Mouse (Mus musculus): ENCODE measurements at regions not wholly inside any gene's neighbourhood (a gene's known extent, or its start where the extent isn't known, plus 50 kb on each side); places are given as distances from the start of the nearest gene placed in this dataset.
A peak's percentile ranks its signal among the peaks of the same experiment; 100 is the strongest.

DNA sequence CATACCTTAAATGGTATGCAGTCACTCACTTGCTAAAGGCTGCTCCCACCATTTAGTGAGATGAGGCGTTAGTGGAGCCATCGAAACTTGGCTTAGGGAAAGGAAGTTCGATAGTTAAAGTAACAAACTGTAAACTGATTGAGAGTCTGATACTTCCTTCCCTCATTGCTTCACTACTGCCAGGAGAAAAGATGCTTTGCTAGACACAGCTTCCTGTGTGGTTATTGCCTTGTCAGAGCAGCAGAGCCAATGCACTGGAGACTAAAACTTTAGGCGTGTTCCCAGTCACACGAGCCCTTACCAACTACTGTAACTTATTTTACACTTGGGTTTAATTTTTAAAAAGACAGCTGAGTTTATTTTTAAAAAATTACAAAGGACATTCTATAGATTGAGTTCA, 1324.8 kb upstream of the Sel1l start:
- no peak for TF ChIP-seq CTCF (IDR thresholded peaks at IDR 0.05; ENCODE audit: low read depth)
- no peak for ATAC-seq (replicated peaks; ENCODE audit: low FRiP score, low read depth)
- 72% methylated on average over 5 of the region's 5 CpGs for WGBS

DNA sequence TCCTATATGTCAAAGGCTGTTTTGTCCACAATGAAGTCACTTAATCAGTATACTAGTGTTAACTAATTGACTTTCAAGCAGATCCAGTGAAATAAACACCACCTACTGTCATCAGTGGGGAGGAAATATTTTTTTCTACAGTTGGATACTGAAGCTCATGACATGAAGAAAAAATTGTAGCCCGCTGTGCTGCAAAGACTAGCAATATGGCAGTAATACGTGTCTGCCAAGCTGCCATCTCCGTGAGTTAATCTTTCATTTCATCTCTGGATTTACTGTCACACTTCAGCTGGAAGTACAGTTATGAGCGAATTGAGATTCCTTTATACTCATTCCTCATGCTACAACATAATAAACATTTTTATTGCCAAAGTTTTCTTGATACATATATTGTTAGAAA, 1311.3 kb upstream of the Sel1l start:
- TF ChIP-seq CTCF (IDR thresholded peaks at IDR 0.05; ENCODE audit: low read depth) = no peak
- DNase-seq (ENCODE audit: low spot score) = no peak
- Histone ChIP-seq H3K36me3 (ENCODE audit: insufficient read depth, low read length) (no peaks in the 10 kb centered on the region), H3K27me3 (ENCODE audit: insufficient read depth, low read length) (no peaks in the 10 kb centered on the region), H3K27ac (no peak overlapping the region), H3K9ac (ENCODE audit: low read depth, low read length) (no peak overlapping the region), H3K4me1 (replicated peaks; ENCODE audit: insufficient read depth, low read length) (no peaks in the 10 kb centered on the region), H3K4me3 (replicated peaks; ENCODE audit: low read depth, low read length) (no peak overlapping the region), H3K4me2 (ENCODE audit: low read length) (no peak overlapping the region), H3K9me3 (replicated peaks; ENCODE audit: low read length) (no peaks in the 10 kb centered on the region)
- ATAC-seq (replicated peaks; ENCODE audit: low FRiP score, low read depth) = no peak
- 87% methylated on average over 4 of the region's 4 CpGs for WGBS

More for the DNA sequence above, 1324.8 kb upstream of the Sel1l start:
- DNase-seq (ENCODE audit: low spot score) = no peak
- Histone ChIP-seq H3K27me3 (ENCODE audit: insufficient read depth, low read length) (no peaks in the 10 kb centered on the region), H3K4me3 (replicated peaks; ENCODE audit: low read depth, low read length) (no peak overlapping the region), H3K36me3 (ENCODE audit: insufficient read depth, low read length) (no peaks in the 10 kb centered on the region), H3K9ac (ENCODE audit: low read depth, low read length) (no peak overlapping the region), H3K4me1 (replicated peaks; ENCODE audit: insufficient read depth, low read length) (no peaks in the 10 kb centered on the region), H3K27ac (no peak overlapping the region), H3K4me2 (ENCODE audit: low read length) (no peak overlapping the region), H3K9me3 (replicated peaks; ENCODE audit: low read length) (no peaks in the 10 kb centered on the region)

- Histone ChIP-seq H3K9ac (ENCODE audit: low read depth, low read length) (no peak overlapping the region), H3K4me1 (replicated peaks; ENCODE audit: insufficient read depth, low read length) (no peaks in the 10 kb centered on the region), H3K36me3 (ENCODE audit: insufficient read depth, low read length) (no peaks in the 10 kb centered on the region), H3K9me3 (replicated peaks; ENCODE audit: low read length) (no peaks in the 10 kb centered on the region), H3K27me3 (ENCODE audit: insufficient read depth, low read length) (no peaks in the 10 kb centered on the region), H3K27ac (no peak overlapping the region), H3K4me2 (ENCODE audit: low read length) (no peak overlapping the region), H3K4me3 (replicated peaks; ENCODE audit: low read depth, low read length) (no peak overlapping the region)
- no peak for ATAC-seq (replicated peaks; ENCODE audit: low FRiP score, low read depth)
- WGBS = 46% methylated on average over 6 of the region's 6 CpGs
- peak; percentile 47 for DNase-seq (ENCODE audit: low spot score)
- peak; percentile 79 for TF ChIP-seq CTCF (IDR thresholded peaks at IDR 0.05; ENCODE audit: low read depth)
These were observed 1303.8 kb upstream of the Sel1l start for GRCm38 (mm10) chr12:93152618-93153245.

GRCm38 (mm10) chr12:93151530-93151929, 1302.6 kb upstream of the Sel1l start:
- no peaks in the 10 kb centered on the region for H3K4me1 ChIP-seq (replicated peaks; ENCODE audit: insufficient read depth, low read length)
- ATAC-seq (replicated peaks; ENCODE audit: low FRiP score, low read depth) (no peak), DNase-seq (ENCODE audit: low spot score) (no peak)
- H3K4me3 ChIP-seq (replicated peaks; ENCODE audit: low read depth, low read length) = no peak overlapping the region
- H3K27ac ChIP-seq = no peak overlapping the region
- H3K4me2 ChIP-seq (ENCODE audit: low read length) = no peak overlapping the region
- no peaks in the 10 kb centered on the region for H3K27me3 ChIP-seq (ENCODE audit: insufficient read depth, low read length)
- no peak overlapping the region for H3K9ac ChIP-seq (ENCODE audit: low read depth, low read length)
- no peaks in the 10 kb centered on the region for H3K36me3 ChIP-seq (ENCODE audit: insufficient read depth, low read length)
- no peaks in the 10 kb centered on the region for H3K9me3 ChIP-seq (replicated peaks; ENCODE audit: low read length)
- no peak for TF ChIP-seq CTCF (IDR thresholded peaks at IDR 0.05; ENCODE audit: low read depth)
- WGBS = 78% methylated on average over 7 of the region's 7 CpGs

GRCm38 (mm10) chr12:93142265-93142664, 1293.3 kb upstream of the Sel1l start:
- no peaks in the 10 kb centered on the region for H3K4me1 ChIP-seq (replicated peaks; ENCODE audit: insufficient read depth, low read length)
- no peaks in the 10 kb centered on the region for H3K27me3 ChIP-seq (ENCODE audit: insufficient read depth, low read length)
- 81% methylated on average over 3 of the region's 3 CpGs for WGBS
- DNase-seq (ENCODE audit: low spot score) (no peak), ATAC-seq (replicated peaks; ENCODE audit: low FRiP score, low read depth) (no peak)
- no peak overlapping the region for H3K4me3 ChIP-seq (replicated peaks; ENCODE audit: low read depth, low read length)
- H3K27ac ChIP-seq = no peak overlapping the region
- H3K36me3 ChIP-seq (ENCODE audit: insufficient read depth, low read length) = no peaks in the 10 kb centered on the region
- H3K4me2 ChIP-seq (ENCODE audit: low read length) = no peak overlapping the region
- no peak overlapping the region for H3K9ac ChIP-seq (ENCODE audit: low read depth, low read length)
- TF ChIP-seq CTCF (IDR thresholded peaks at IDR 0.05; ENCODE audit: low read depth) = no peak
- H3K9me3 ChIP-seq (replicated peaks; ENCODE audit: low read length) = no peaks in the 10 kb centered on the region

DNA sequence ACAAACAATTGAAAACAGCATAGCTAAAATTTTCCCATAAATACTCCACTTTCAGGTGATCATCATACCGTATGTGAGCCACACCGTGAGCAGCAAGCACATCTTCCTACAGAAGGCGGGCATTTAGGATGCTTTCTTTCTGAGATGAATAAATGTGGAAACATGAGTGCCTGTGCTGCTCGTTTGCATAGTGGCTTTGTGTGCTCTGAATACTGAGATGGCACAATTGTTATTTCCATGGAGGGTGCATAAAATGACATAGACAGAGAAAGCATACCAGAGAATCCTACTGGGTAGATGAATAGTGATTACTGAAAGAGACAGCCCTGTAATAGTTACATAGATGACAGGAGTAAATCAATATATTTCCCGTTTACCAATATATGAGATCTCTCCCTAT, 1287.4 kb upstream of the Sel1l start:
- Histone ChIP-seq H3K4me3 (replicated peaks; ENCODE audit: low read depth, low read length) (no peak overlapping the region), H3K9me3 (replicated peaks; ENCODE audit: low read length) (no peaks in the 10 kb centered on the region), H3K27me3 (ENCODE audit: insufficient read depth, low read length) (no peaks in the 10 kb centered on the region), H3K9ac (ENCODE audit: low read depth, low read length) (no peak overlapping the region), H3K4me2 (ENCODE audit: low read length) (no peak overlapping the region), H3K4me1 (replicated peaks; ENCODE audit: insufficient read depth, low read length) (no peaks in the 10 kb centered on the region), H3K27ac (no peak overlapping the region), H3K36me3 (ENCODE audit: insufficient read depth, low read length) (no peaks in the 10 kb centered on the region)
- DNase-seq (ENCODE audit: low spot score) (no peak), ATAC-seq (replicated peaks; ENCODE audit: low FRiP score, low read depth) (no peak)
- WGBS = 90% methylated on average over 5 of the region's 5 CpGs
- no peak for TF ChIP-seq CTCF (IDR thresholded peaks at IDR 0.05; ENCODE audit: low read depth)

DNA sequence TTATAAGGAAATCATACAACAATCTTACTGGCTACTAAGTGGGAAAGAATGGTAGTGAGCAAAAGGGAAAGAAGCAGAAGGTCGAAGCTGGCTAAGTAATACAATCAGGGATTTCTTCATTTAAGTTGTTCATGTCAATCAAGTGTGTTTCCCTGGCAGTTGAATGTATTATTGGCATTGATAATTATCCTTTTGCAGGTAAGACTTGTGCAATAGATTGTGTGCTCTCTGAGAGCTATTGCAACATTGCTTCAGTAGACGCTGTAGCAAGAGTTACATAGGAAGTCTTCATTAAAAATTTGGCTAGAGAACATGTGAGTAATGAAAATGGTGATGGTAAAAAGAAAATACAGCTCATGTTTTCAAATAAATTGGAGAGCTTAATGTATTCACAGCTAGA, 1273.3 kb upstream of the Sel1l start:
- Histone ChIP-seq H3K4me2 (ENCODE audit: low read length) (no peak overlapping the region), H3K27ac (no peak overlapping the region), H3K9me3 (replicated peaks; ENCODE audit: low read length) (no peaks in the 10 kb centered on the region), H3K9ac (ENCODE audit: low read depth, low read length) (no peak overlapping the region), H3K36me3 (ENCODE audit: insufficient read depth, low read length) (no peaks in the 10 kb centered on the region), H3K4me1 (replicated peaks; ENCODE audit: insufficient read depth, low read length) (no peaks in the 10 kb centered on the region), H3K27me3 (ENCODE audit: insufficient read depth, low read length) (no peaks in the 10 kb centered on the region), H3K4me3 (replicated peaks; ENCODE audit: low read depth, low read length) (no peak overlapping the region)
- ATAC-seq (replicated peaks; ENCODE audit: low FRiP score, low read depth) (no peak), DNase-seq (ENCODE audit: low spot score) (no peak)
- 92% methylated on average over 2 of the region's 2 CpGs for WGBS
- no peak for TF ChIP-seq CTCF (IDR thresholded peaks at IDR 0.05; ENCODE audit: low read depth)

Measured in kidney, postnatal 0 days (tissue).